Mouse (Mus musculus) kidney, adult 2 months (tissue): Measurements from ENCODE around the gene Vipas39.

Experiments
- CTCF ChIP-seq: fragments of 200-500 bp; conservative IDR thresholded peaks from 2 replicates; pipeline ENCODE4 v1.5.1; 2011; ENCODE audit warnings: low read depth, mild to moderate bottlenecking, control low read depth, low read length, moderate library complexity, mixed read lengths; ENCODE audit not compliant: insufficient read depth, insufficient read length
- POLR2A ChIP-seq: fragments of 200-500 bp; IDR thresholded peaks from one replicate; pipeline ENCODE4 v1.6.1; 2011; ENCODE audit warnings: low read depth, low read length, control low read depth

DNA sequence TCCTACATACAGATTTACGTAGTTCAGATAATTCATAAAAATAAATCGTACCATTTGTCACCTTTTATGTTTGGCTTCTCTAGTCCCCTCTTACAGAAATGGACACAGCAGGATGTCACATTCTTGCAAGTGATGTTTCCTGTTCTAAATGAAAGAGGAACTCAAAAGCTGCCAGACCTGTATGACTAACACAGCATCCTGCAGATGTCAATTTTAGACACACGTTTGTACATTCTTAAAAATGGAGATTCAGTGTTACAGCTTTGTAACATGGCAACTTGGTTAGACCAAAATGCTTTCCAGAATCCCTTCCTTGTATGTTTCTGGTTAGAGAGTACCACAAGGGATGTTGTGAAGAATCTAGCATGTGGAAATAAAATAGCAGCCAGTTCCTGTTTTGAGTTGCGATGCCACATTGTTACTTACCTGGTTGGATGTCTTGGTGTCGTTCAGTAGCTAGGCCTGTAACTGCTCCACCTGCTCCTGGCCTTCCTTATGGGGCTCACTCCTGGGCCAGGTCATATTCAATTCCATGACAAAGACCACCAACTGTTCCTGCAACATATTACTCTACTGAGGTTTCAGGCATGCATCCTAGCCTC, 29.1 kb downstream of the Vipas39 start:
- TF ChIP-seq POLR2A (no peak), CTCF (no peak)
